Mouse (Mus musculus): ENCODE measurements around the gene Ggt1. TPM values are rescaled to one million over a fixed set of nuclear protein-coding genes. Genes with fewer than 3 reads are reported as not detected.

Ggt1 gene
- total and polyA plus RNA-seq, 2 experiments from 2014 or later, result 2.3 to 3.8 TPM

DNA sequence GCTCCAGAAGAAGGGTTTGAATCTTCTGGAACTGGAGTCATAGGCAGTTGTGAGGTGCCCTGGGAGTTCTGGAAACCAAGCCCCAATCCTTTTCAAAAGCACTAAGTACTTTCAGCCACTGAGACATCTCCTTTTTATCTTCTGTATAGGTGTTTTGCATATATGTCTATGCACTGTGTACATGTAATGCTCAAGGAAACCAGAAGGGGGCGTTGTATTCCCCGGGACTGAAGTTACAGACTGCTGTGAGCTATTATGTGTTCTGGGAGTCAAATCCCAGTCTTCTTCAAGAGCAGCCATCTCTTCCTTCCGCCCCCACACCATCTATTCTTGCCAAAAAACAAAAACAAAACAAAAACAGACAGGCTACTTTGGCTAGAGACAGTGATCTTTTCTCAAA, 59.4 kb downstream of the Ggt1 start:
- H3K36me3 ChIP-seq (ENCODE audit: insufficient read depth), result no peaks in the 10 kb centered on the region
- no peaks in the 10 kb centered on the region for H3K9me3 ChIP-seq (ENCODE audit: low read length)
- no peak overlapping the region for H3K4me2 ChIP-seq (ENCODE audit: low read depth)
- no peak overlapping the region for H3K9ac ChIP-seq
- no peaks in the 10 kb centered on the region for H3K4me1 ChIP-seq (ENCODE audit: insufficient read depth)
- no peak overlapping the region for H3K4me3 ChIP-seq (ENCODE audit: low read depth, low read length)
- TF ChIP-seq CTCF (IDR thresholded peaks at IDR 0.05; ENCODE audit: low read depth), result no peak
- no peak for ATAC-seq
- 46% methylated on average over 3 of the region's 3 CpGs for WGBS
- DNase-seq, result no peak
- no peak overlapping the region for H3K27ac ChIP-seq (ENCODE audit: low read depth, low read length)
- H3K27me3 ChIP-seq (ENCODE audit: insufficient read depth, low read length), result no peaks in the 10 kb centered on the region

DNA sequence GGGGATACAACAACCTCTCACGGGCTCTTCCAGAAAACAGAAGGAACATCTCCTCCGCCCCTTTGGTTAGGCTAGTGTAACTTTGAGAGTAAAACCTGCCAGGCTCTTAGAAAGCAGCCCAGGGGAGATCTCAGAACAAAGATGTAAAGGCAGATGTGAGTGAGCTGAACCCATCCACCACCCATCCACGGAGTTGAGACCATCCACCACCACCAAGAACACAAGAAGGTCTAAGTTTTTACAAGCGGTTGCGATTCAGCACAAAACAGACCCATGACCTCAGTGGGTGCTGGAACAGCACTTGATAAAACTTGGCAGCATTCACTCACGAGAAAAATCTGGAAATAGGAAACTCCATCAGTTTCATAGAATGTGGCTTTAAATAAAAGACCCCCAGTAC, 64.5 kb downstream of the Ggt1 start:
- no peaks in the 10 kb centered on the region for H3K9me3 ChIP-seq (ENCODE audit: low read length)
- H3K27me3 ChIP-seq (ENCODE audit: insufficient read depth, low read length), result no peaks in the 10 kb centered on the region
- no peaks in the 10 kb centered on the region for H3K36me3 ChIP-seq (ENCODE audit: insufficient read depth)
- no peak overlapping the region for H3K4me2 ChIP-seq (ENCODE audit: low read depth)
- H3K27ac ChIP-seq (ENCODE audit: low read depth, low read length), result no peak overlapping the region
- DNase-seq, result no peak
- no peak for ATAC-seq
- H3K9ac ChIP-seq, result no peak overlapping the region
- no peak for TF ChIP-seq CTCF (IDR thresholded peaks at IDR 0.05; ENCODE audit: low read depth)
- WGBS, result 50% methylated on average over 6 of the region's 6 CpGs
- H3K4me3 ChIP-seq (ENCODE audit: low read depth, low read length), result no peak overlapping the region
- no peaks in the 10 kb centered on the region for H3K4me1 ChIP-seq (ENCODE audit: insufficient read depth)

DNA sequence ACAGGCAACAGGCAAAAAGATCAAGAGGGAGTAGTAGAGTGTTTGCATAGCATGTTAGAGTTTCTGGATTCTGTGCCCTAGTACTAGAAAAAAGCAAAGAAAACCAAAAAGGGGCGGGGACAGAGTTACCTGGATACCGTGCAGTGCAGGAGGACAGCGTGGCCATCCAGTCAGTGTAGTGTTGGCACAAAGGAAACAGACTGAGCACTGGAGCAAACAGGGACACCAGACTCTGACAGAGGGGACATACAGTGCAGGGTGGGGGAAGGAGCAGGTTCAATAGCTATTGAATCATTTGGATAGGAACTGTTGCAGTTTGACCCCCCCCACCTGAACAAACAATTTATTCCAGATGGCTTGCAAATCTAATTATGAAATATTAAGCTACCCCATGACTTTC, 65.6 kb downstream of the Ggt1 start:
- no peak for DNase-seq
- WGBS, result 65% methylated on average over 3 of the region's 3 CpGs
- no peak overlapping the region for H3K9ac ChIP-seq
- TF ChIP-seq CTCF (IDR thresholded peaks at IDR 0.05; ENCODE audit: low read depth), result no peak
- H3K4me3 ChIP-seq (ENCODE audit: low read depth, low read length), result no peak overlapping the region
- no peak overlapping the region for H3K27ac ChIP-seq (ENCODE audit: low read depth, low read length)
- no peak for ATAC-seq
- H3K27me3 ChIP-seq (ENCODE audit: insufficient read depth, low read length), result no peaks in the 10 kb centered on the region
- no peaks in the 10 kb centered on the region for H3K4me1 ChIP-seq (ENCODE audit: insufficient read depth)
- H3K4me2 ChIP-seq (ENCODE audit: low read depth), result no peak overlapping the region
- no peaks in the 10 kb centered on the region for H3K9me3 ChIP-seq (ENCODE audit: low read length)
- no peaks in the 10 kb centered on the region for H3K36me3 ChIP-seq (ENCODE audit: insufficient read depth)

DNA sequence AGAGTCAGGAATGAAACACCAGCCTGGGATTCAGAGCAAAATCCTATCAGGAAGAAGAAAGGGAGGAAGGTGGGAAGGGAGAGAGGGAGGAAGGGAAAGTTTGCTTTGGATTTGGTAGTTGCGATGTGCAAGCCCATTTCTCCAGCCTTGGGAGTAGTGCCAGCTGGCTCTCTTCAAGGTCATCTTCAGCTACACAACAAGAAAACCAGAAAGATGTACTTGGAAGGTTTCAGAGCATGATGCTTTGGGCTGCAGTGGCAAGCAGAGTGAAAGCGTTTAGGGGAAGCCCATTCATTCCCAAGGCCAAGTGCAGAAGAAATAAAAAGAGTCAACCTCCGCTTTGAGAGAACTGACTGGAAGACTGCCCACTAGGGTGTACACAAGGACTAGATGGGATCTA, 66.1 kb downstream of the Ggt1 start:
- WGBS, result 37% methylated on average over 3 of the region's 3 CpGs
- Histone ChIP-seq H3K9ac (no peak overlapping the region), H3K27ac (ENCODE audit: low read depth, low read length) (no peak overlapping the region), H3K36me3 (ENCODE audit: insufficient read depth) (no peaks in the 10 kb centered on the region), H3K27me3 (ENCODE audit: insufficient read depth, low read length) (no peaks in the 10 kb centered on the region), H3K9me3 (ENCODE audit: low read length) (no peaks in the 10 kb centered on the region), H3K4me3 (ENCODE audit: low read depth, low read length) (no peak overlapping the region), H3K4me2 (ENCODE audit: low read depth) (no peak overlapping the region), H3K4me1 (ENCODE audit: insufficient read depth) (no peaks in the 10 kb centered on the region)
- TF ChIP-seq CTCF (IDR thresholded peaks at IDR 0.05; ENCODE audit: low read depth), result no peak
- no peak for ATAC-seq
- DNase-seq, result no peak

DNA sequence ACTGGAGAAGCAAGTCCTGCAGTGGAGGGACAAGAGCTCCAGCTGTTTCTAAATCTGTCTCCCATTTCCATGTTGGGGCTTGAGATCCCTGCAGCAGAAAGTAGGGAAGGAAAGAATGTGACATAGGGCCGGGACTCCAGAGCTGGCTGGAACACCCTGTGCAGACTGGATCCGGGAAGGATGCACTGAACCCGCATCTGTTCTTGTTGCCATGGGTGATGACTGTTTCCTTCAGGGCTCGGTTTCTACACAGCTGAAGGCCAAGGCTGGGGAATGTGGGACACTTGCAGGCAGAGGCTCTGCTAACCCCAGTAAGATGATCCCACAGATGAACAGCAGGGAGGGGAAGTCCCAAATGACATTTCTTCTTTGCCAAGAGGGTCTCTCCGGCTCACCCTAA, 71.2 kb downstream of the Ggt1 start:
- no peaks in the 10 kb centered on the region for H3K27me3 ChIP-seq (ENCODE audit: insufficient read depth, low read length)
- no peak for TF ChIP-seq CTCF (IDR thresholded peaks at IDR 0.05; ENCODE audit: low read depth)
- no peak overlapping the region for H3K4me3 ChIP-seq (ENCODE audit: low read depth, low read length)
- WGBS, result 47% methylated on average over 5 of the region's 5 CpGs
- DNase-seq (peak; percentile 21), ATAC-seq (peak; percentile 76)
- no peaks in the 10 kb centered on the region for H3K4me1 ChIP-seq (ENCODE audit: insufficient read depth)
- no peak overlapping the region for H3K9ac ChIP-seq
- 0 out of 2 replicates have a peak overlapping the region, but pooled peaks have one; percentile 29 for H3K27ac ChIP-seq (ENCODE audit: low read depth, low read length)
- H3K36me3 ChIP-seq (ENCODE audit: insufficient read depth), result no peaks in the 10 kb centered on the region
- H3K9me3 ChIP-seq (ENCODE audit: low read length), result no peaks in the 10 kb centered on the region
- no peak overlapping the region for H3K4me2 ChIP-seq (ENCODE audit: low read depth)

DNA sequence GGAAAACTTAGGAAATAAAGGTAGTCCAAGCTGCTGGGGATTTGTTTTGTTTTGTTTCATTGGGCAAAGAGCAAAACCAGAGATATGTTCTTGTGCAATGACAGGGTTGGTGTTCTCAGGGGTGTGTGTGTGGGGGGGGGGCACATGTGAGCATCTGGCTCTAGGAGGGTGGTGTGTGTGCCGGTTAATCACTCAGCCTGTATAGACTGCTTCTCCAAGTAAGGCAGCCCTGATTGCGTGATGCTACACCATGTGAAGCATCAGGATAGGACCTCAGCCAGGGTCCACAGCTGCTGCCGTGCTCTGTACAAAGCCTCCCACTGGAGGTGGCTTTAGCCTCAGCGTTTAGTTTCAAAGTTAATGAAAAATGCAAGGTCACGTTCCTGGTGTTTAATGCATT, 71.6 kb downstream of the Ggt1 start:
- H3K4me2 ChIP-seq (ENCODE audit: low read depth), result no peak overlapping the region
- H3K27me3 ChIP-seq (ENCODE audit: insufficient read depth, low read length), result no peaks in the 10 kb centered on the region
- 81% methylated on average over 5 of the region's 5 CpGs for WGBS
- no peak for TF ChIP-seq CTCF (IDR thresholded peaks at IDR 0.05; ENCODE audit: low read depth)
- DNase-seq (no peak), ATAC-seq (peak; percentile 58)
- H3K4me1 ChIP-seq (ENCODE audit: insufficient read depth), result no peaks in the 10 kb centered on the region
- H3K27ac ChIP-seq (ENCODE audit: low read depth, low read length), result 0 out of 2 replicates have a peak overlapping the region, but pooled peaks have one; percentile 29
- no peak overlapping the region for H3K4me3 ChIP-seq (ENCODE audit: low read depth, low read length)
- H3K9me3 ChIP-seq (ENCODE audit: low read length), result no peaks in the 10 kb centered on the region
- H3K9ac ChIP-seq, result no peak overlapping the region
- no peaks in the 10 kb centered on the region for H3K36me3 ChIP-seq (ENCODE audit: insufficient read depth)

DNA sequence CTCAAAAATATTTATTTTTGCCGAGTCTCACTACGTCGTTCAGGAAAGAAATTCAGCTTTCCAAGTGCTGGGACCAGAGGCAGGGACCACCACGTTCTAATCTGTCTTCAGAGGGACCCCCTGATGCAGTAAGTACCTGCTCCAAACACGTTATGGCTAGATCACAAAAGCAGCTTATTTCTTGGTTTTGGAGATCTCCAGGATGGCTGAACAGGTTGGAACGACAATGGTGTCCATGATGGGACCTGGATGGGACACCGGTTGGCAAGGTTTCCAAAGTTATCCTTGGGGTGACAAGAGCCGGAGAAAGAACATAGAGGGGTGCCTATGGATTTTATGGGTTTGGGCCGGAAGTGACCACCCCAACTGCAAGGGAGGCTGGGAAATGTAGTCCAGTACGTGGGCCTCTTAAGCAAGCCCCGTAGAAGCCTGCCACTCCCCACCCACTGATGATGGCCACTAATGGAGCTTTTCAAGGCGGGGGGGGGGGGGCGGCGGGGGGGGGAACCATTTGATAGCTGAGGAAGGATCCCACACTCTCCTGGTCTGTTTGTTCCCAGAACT, 72.3 kb downstream of the Ggt1 start:
- Histone ChIP-seq H3K27me3 (ENCODE audit: insufficient read depth, low read length) (no peaks in the 10 kb centered on the region), H3K9ac (no peak overlapping the region), H3K4me1 (ENCODE audit: insufficient read depth) (no peaks in the 10 kb centered on the region), H3K4me2 (ENCODE audit: low read depth) (no peak overlapping the region), H3K9me3 (ENCODE audit: low read length) (no peaks in the 10 kb centered on the region), H3K4me3 (ENCODE audit: low read depth, low read length) (no peak overlapping the region), H3K27ac (ENCODE audit: low read depth, low read length) (no peak overlapping the region), H3K36me3 (ENCODE audit: insufficient read depth) (no peaks in the 10 kb centered on the region)
- ATAC-seq, result no peak
- DNase-seq, result no peak
- TF ChIP-seq CTCF (IDR thresholded peaks at IDR 0.05; ENCODE audit: low read depth), result no peak
- 84% methylated on average over 11 of the region's 14 CpGs for WGBS

All from forebrain, postnatal 0 days (tissue).